Mouse (Mus musculus): Measurements from ENCODE around the gene Chst5.

- no peak for TF ChIP-seq MYOG (IDR thresholded peaks at IDR 0.05; ENCODE audit: control insufficient read depth, extremely low read depth, insufficient read length)
- no peak for TF ChIP-seq CTCF (IDR thresholded peaks at IDR 0.05; ENCODE audit: control insufficient read depth, insufficient read depth, insufficient read length)
- no peak for TF ChIP-seq CEBPB (IDR thresholded peaks at IDR 0.05; ENCODE audit: low read depth)
- TF ChIP-seq MAX (IDR thresholded peaks at IDR 0.05), result no peak
- TF ChIP-seq USF1 (IDR thresholded peaks at IDR 0.05; ENCODE audit: low read depth), result no peak
- no peak for TF ChIP-seq MYOD1 (IDR thresholded peaks at IDR 0.05; ENCODE audit: control insufficient read depth, insufficient read length, low read depth)
Observed at GRCm38 (mm10) chr8:111957231-111957630, 47.0 kb upstream of the Chst5 start.

All from C2C12 (cell line).